Mouse (Mus musculus) stomach, postnatal 0 days (tissue): ENCODE measurements around the gene Zbtb12.

Experiments
- CTCF ChIP-seq: IDR thresholded peaks from 2 replicates; pipeline ENCODE4 v1.5.1; 2016; ENCODE audit warnings: antibody characterized with exemption, low read depth, mild to moderate bottlenecking, moderate library complexity
- EP300 ChIP-seq: optimal IDR thresholded peaks from 2 replicates; pipeline ENCODE3; 2016; ENCODE audit warnings: antibody characterized with exemption

DNA sequence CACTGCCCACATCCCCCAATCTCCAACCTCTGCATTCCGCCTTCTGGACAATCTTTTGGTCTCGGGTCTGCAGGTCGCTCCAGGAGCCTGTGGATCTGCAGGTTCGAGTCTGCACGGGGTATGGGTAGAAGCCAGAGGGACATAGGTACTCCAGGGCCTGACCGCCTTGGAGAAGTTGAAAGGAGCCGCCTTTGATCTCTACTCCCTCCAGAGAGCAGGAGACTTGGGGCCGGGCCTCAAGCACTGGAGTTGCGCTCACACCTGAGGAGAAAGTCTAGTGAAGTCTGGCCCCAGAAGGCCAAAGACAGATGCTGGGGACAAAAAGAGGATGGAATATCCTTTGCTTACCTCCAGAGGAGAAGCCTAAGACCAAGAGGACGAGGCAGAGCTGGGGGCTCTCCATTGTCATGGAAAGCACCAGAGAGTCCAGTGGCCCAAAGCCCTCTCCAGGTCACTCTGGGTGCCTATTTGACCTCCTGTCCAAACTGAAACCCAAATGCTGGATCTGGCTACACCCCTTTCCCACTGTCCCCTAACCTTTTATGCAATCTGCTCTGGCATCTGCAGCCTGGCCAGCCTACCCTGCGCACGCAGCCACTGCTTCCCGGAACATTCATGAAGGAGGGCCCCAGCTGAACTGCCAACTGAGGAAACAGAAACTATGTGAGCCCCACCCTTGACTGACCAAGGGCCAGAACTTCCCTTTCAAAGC lies 17.4 kb upstream of the Zbtb12 start:
- TF ChIP-seq CTCF: no peak
- no peak for TF ChIP-seq EP300
